Mouse (Mus musculus): ENCODE results near the gene Ppm1e. TPM values are rescaled to one million over a fixed set of nuclear protein-coding genes. Genes with fewer than 3 reads are reported as not detected.

Ppm1e gene
- polyA plus RNA-seq, 1 experiment from 2014 or later, result 2.7 TPM

DNA sequence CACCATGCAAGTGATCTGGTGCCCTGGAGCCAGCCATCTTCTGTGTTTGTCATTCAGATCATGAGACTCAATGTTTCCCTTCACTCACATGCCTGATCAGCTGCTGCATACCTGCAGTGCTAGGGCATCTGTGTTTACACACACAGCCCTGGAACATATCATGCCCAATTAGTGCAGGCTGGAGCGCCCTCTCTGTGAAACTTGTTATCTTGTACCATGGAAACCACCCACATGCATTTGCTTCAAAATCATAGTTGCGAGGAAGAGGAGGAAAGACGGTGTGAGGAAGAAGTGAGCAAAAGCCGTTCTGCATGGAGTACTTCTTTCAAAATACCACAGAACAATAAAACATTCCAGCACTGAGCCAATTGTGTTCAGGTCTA lies 118.0 kb downstream of the Ppm1e start:
- Histone ChIP-seq H3K36me3 (ENCODE audit: control insufficient read depth, insufficient read depth, low read length) (no peaks in the 10 kb centered on the region), H3K4me3 (ENCODE audit: low read depth, low read length) (no peak overlapping the region), H3K4me2 (replicated peaks; ENCODE audit: low read depth, low read length) (no peak overlapping the region), H3K9me3 (ENCODE audit: control insufficient read depth, low read depth, low read length) (no peaks in the 10 kb centered on the region), H3K4me1 (ENCODE audit: control insufficient read depth, insufficient read depth, low read length) (no peaks in the 10 kb centered on the region), H3K27me3 (ENCODE audit: control insufficient read depth, insufficient read depth, low read length) (no peaks in the 10 kb centered on the region), H3K9ac (replicated peaks; ENCODE audit: low read depth, low read length) (no peak overlapping the region), H3K27ac (ENCODE audit: low read length) (no peak overlapping the region)
- 81% methylated on average over 4 of the region's 4 CpGs for WGBS
- ATAC-seq (ENCODE audit: insufficient number of reproducible peaks, insufficient read depth, low FRiP score, low read depth), result no peak

DNA sequence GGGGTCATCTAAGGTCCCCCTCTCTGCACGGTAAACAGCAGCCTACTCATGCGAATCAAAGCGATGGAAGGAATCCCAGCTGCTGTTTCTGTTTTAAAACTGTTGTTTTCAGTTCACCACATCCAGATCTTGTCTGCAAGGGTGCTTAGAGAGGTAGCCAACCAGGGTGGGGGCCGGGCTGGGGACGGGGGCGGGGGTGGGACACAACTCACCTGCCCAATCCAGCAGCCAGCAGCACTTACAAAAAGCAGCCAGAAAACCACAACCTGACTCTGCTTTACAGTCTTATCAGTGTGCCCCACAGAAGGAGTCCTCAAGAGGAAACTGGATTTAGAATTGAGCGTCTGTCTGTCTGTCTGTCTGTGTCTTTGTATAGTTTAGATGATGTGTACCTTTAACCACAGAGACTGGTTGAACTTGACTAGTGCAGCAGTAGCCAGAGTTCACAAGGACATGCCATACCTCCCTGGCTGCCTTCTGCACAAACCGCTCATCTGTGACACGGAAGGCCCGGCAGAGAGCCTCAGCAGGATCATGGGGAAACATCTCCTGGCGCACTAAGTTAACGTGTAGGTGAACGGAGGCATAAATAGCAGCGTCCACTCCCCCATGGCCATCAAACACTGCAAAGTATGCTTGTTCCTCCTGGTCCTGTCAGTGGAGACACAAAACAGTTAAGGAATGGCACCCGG lies 118.5 kb downstream of the Ppm1e start:
- no peak overlapping the region for H3K4me3 ChIP-seq (ENCODE audit: low read depth, low read length)
- H3K4me2 ChIP-seq (replicated peaks; ENCODE audit: low read depth, low read length), result no peak overlapping the region
- H3K9me3 ChIP-seq (ENCODE audit: control insufficient read depth, low read depth, low read length), result no peaks in the 10 kb centered on the region
- H3K27me3 ChIP-seq (ENCODE audit: control insufficient read depth, insufficient read depth, low read length), result no peaks in the 10 kb centered on the region
- whole genome bisulfite sequencing, result 87% methylated on average over 15 of the region's 15 CpGs
- no peak overlapping the region for H3K27ac ChIP-seq (ENCODE audit: low read length)
- no peak overlapping the region for H3K9ac ChIP-seq (replicated peaks; ENCODE audit: low read depth, low read length)
- ATAC-seq (ENCODE audit: insufficient number of reproducible peaks, insufficient read depth, low FRiP score, low read depth), result no peak
- no peaks in the 10 kb centered on the region for H3K4me1 ChIP-seq (ENCODE audit: control insufficient read depth, insufficient read depth, low read length)
- no peaks in the 10 kb centered on the region for H3K36me3 ChIP-seq (ENCODE audit: control insufficient read depth, insufficient read depth, low read length)

DNA sequence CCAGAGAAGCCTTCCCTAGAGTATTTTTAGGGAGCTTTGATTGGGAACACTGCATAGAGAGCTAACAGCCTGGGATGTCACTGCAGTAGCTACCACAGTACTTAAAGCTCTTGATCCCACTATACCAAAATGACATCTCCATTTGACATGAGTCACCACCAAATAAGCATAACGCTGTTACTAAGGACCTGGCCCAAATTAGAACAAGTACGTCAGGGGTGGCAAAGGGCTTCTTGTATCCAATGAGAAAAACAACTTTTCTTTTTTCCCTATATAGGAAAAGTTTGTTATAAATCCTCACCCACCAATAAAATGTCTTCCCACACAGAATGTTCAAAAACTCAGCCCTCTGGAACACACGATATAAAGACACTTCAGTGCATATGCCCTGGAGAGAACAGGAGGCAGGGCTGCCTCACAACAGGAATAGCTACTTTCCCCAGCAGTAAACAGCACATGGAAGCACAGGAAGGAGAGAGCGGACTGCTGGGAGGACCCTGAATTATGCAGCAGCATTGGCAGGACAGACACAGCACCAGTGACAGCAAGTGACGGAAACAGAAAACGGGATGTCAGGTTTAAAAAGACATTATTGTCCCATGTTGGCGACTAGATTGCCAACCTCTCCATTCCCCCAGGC lies 119.8 kb downstream of the Ppm1e start:
- no peaks in the 10 kb centered on the region for H3K4me1 ChIP-seq (ENCODE audit: control insufficient read depth, insufficient read depth, low read length)
- ATAC-seq (ENCODE audit: insufficient number of reproducible peaks, insufficient read depth, low FRiP score, low read depth), result no peak
- H3K27me3 ChIP-seq (ENCODE audit: control insufficient read depth, insufficient read depth, low read length), result no peaks in the 10 kb centered on the region
- H3K27ac ChIP-seq (ENCODE audit: low read length), result no peak overlapping the region
- no peaks in the 10 kb centered on the region for H3K36me3 ChIP-seq (ENCODE audit: control insufficient read depth, insufficient read depth, low read length)
- no peak overlapping the region for H3K4me2 ChIP-seq (replicated peaks; ENCODE audit: low read depth, low read length)
- no peaks in the 10 kb centered on the region for H3K9me3 ChIP-seq (ENCODE audit: control insufficient read depth, low read depth, low read length)
- no peak overlapping the region for H3K9ac ChIP-seq (replicated peaks; ENCODE audit: low read depth, low read length)
- no peak overlapping the region for H3K4me3 ChIP-seq (ENCODE audit: low read depth, low read length)
- WGBS, result 87% methylated on average over 7 of the region's 7 CpGs

DNA sequence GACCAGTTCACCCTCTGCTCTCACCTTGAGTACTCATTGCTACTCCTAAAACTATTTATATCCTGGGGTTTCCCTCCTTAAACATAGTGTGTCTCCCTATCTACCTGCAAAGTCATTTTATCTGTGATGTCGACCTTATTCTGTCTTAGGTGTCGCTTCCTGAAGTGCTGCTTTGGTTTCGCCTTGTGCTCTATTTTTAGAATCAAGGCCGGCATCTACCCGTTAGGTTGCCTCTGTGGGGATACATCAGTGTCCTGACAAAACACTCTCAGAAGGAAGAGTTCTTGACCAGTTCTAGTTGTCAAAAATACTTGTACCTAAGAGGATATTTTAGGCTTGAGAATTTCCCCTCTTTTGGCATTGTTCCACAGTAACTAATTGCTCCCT lies 123.3 kb downstream of the Ppm1e start:
- 74% methylated on average over 5 of the region's 5 CpGs for WGBS
- no peak overlapping the region for H3K4me2 ChIP-seq (replicated peaks; ENCODE audit: low read depth, low read length)
- no peak for ATAC-seq (ENCODE audit: insufficient number of reproducible peaks, insufficient read depth, low FRiP score, low read depth)
- H3K27ac ChIP-seq (ENCODE audit: low read length), result no peak overlapping the region
- H3K27me3 ChIP-seq (ENCODE audit: control insufficient read depth, insufficient read depth, low read length), result no peaks in the 10 kb centered on the region
- H3K36me3 ChIP-seq (ENCODE audit: control insufficient read depth, insufficient read depth, low read length), result no peaks in the 10 kb centered on the region
- H3K4me1 ChIP-seq (ENCODE audit: control insufficient read depth, insufficient read depth, low read length), result no peaks in the 10 kb centered on the region
- no peaks in the 10 kb centered on the region for H3K9me3 ChIP-seq (ENCODE audit: control insufficient read depth, low read depth, low read length)
- H3K4me3 ChIP-seq (ENCODE audit: low read depth, low read length), result no peak overlapping the region
- no peak overlapping the region for H3K9ac ChIP-seq (replicated peaks; ENCODE audit: low read depth, low read length)

DNA sequence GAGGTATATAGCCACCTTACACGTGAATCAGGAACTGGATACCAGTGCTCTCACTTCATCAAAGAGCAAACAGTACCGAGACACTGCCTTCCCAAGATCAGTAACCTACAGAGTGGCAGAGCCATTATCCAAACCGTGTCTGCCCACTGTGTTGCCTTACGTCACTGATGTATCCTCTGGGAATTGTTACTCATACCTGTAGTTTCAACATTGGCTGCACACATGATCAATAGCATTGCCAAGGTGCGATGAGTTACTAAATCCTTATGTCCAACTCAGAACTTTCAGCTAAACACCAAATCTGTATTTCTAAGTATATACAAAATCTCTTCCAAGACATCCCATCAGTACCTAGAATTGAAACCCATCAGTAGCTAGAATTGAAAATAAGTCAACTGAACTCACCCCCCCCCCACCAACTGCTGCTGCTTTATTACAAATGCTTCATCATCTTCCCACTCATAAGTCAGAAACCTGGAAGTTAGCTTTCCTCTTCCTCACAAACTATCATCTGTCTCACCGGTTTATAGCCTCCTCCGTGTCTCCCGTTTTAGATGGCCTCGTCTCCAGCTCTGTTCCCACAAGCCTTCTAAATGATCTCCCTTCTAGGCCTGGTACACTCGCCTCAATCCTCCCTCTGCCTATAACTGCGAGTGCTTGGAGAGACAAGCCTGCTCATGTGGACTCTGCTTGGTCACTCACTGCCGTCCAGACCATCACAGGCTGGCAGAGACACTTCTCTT lies 123.9 kb downstream of the Ppm1e start:
- no peaks in the 10 kb centered on the region for H3K27me3 ChIP-seq (ENCODE audit: control insufficient read depth, insufficient read depth, low read length)
- H3K9me3 ChIP-seq (ENCODE audit: control insufficient read depth, low read depth, low read length), result no peaks in the 10 kb centered on the region
- H3K9ac ChIP-seq (replicated peaks; ENCODE audit: low read depth, low read length), result no peak overlapping the region
- WGBS, result 90% methylated on average over 12 of the region's 12 CpGs
- H3K4me3 ChIP-seq (ENCODE audit: low read depth, low read length), result no peak overlapping the region
- H3K27ac ChIP-seq (ENCODE audit: low read length), result no peak overlapping the region
- H3K4me2 ChIP-seq (replicated peaks; ENCODE audit: low read depth, low read length), result no peak overlapping the region
- ATAC-seq (ENCODE audit: insufficient number of reproducible peaks, insufficient read depth, low FRiP score, low read depth), result no peak
- H3K4me1 ChIP-seq (ENCODE audit: control insufficient read depth, insufficient read depth, low read length), result no peaks in the 10 kb centered on the region
- H3K36me3 ChIP-seq (ENCODE audit: control insufficient read depth, insufficient read depth, low read length), result no peaks in the 10 kb centered on the region

DNA sequence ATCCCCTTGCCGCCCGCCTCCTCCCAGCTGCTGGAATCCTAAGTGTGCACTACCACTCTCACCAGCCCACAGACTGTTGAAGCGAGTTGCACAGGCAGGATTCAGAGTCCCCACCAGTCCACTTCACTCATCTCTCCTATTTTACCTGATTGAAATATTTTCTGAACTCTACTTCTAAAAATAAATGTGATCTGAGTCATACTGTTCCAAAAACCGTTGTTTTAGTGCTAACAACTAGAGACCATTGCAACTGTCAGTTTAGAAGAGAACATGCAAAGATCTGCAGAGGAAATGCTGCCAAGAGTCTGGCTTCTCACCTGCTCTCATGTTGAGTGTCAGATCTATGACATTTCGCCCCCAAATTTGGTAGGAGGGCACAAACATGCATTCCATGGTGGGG lies 125.4 kb downstream of the Ppm1e start:
- Histone ChIP-seq H3K4me3 (ENCODE audit: low read depth, low read length) (no peak overlapping the region), H3K9me3 (ENCODE audit: control insufficient read depth, low read depth, low read length) (no peaks in the 10 kb centered on the region), H3K4me2 (replicated peaks; ENCODE audit: low read depth, low read length) (no peak overlapping the region), H3K36me3 (ENCODE audit: control insufficient read depth, insufficient read depth, low read length) (no peaks in the 10 kb centered on the region), H3K27ac (ENCODE audit: low read length) (no peak overlapping the region), H3K27me3 (ENCODE audit: control insufficient read depth, insufficient read depth, low read length) (no peaks in the 10 kb centered on the region), H3K9ac (replicated peaks; ENCODE audit: low read depth, low read length) (no peak overlapping the region), H3K4me1 (ENCODE audit: control insufficient read depth, insufficient read depth, low read length) (no peaks in the 10 kb centered on the region)
- ATAC-seq (ENCODE audit: insufficient number of reproducible peaks, insufficient read depth, low FRiP score, low read depth), result no peak
- WGBS, result 89% methylated on average over 5 of the region's 5 CpGs

DNA sequence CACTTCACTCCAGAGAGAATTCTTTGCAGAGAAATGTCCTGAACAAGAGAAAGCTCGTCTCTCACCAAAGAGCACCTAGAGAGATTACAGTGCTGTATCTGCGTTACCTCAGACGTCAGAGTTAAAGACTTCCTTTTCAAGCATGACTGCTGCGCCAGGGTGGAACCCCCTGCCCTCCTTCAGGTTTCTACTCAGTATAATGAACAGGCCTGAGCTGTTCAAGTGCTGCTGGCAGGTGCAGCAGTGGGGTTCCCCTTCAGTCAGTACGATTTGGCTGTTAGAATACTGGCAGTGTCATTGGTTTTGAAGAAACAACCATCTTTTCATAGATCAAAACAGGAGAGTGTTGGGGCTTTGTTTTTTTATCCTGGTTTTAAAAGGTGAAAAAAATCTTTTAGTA lies 131.8 kb downstream of the Ppm1e start:
- Histone ChIP-seq H3K36me3 (ENCODE audit: control insufficient read depth, insufficient read depth, low read length) (peaks cover 4% of the 10 kb centered on the region; the same call in 1 of the 2 replicates), H3K4me3 (ENCODE audit: low read depth, low read length) (no peak overlapping the region), H3K4me1 (ENCODE audit: control insufficient read depth, insufficient read depth, low read length) (no peaks in the 10 kb centered on the region), H3K4me2 (replicated peaks; ENCODE audit: low read depth, low read length) (no peak overlapping the region), H3K9me3 (ENCODE audit: control insufficient read depth, low read depth, low read length) (no peaks in the 10 kb centered on the region), H3K27me3 (ENCODE audit: control insufficient read depth, insufficient read depth, low read length) (no peaks in the 10 kb centered on the region), H3K27ac (ENCODE audit: low read length) (no peak overlapping the region), H3K9ac (replicated peaks; ENCODE audit: low read depth, low read length) (no peak overlapping the region)
- WGBS, result 77% methylated on average over 5 of the region's 5 CpGs
- ATAC-seq (ENCODE audit: insufficient number of reproducible peaks, insufficient read depth, low FRiP score, low read depth), result no peak

DNA sequence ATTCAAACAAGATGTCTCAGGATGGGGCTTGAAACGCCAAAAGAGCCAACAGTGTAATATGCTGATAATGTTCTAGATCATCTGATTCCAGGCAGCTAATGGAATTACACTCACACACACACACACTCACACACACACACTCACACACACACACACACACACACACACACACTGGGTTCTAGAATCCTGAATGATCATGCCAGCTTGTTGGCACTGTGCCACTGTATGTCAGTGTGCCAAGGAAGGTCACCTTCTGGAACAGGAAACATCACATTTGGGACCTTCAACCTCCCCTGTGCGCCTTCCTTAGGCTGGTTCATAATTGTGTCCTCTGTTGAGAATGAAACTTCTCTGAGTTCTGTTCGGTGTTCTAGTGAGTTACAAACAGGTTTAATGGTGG lies 136.1 kb downstream of the Ppm1e start:
- Histone ChIP-seq H3K27ac (ENCODE audit: low read length) (no peak overlapping the region), H3K27me3 (ENCODE audit: control insufficient read depth, insufficient read depth, low read length) (no peaks in the 10 kb centered on the region), H3K36me3 (ENCODE audit: control insufficient read depth, insufficient read depth, low read length) (peaks cover 4% of the 10 kb centered on the region; the same call in 1 of the 2 replicates), H3K4me2 (replicated peaks; ENCODE audit: low read depth, low read length) (no peak overlapping the region), H3K4me1 (ENCODE audit: control insufficient read depth, insufficient read depth, low read length) (no peaks in the 10 kb centered on the region), H3K9ac (replicated peaks; ENCODE audit: low read depth, low read length) (no peak overlapping the region), H3K4me3 (ENCODE audit: low read depth, low read length) (no peak overlapping the region), H3K9me3 (ENCODE audit: control insufficient read depth, low read depth, low read length) (no peaks in the 10 kb centered on the region)
- WGBS, result 75% methylated on average over 3 of the region's 3 CpGs
- ATAC-seq (ENCODE audit: insufficient number of reproducible peaks, insufficient read depth, low FRiP score, low read depth), result no peak
